Mouse (Mus musculus): ENCODE measurements around the gene Gm49405. TPM values are rescaled to one million over a fixed set of nuclear protein-coding genes. Genes with fewer than 3 reads are reported as not detected.
"Not testable (repeated sequence)": the region's sequence is repeated elsewhere in the genome, so short reads cannot be mapped to it uniquely, and the experiment has no call there.

The Gm49405 gene
- polyA plus RNA-seq, 1 experiment from 2014 or later, result 2.7 TPM

DNA sequence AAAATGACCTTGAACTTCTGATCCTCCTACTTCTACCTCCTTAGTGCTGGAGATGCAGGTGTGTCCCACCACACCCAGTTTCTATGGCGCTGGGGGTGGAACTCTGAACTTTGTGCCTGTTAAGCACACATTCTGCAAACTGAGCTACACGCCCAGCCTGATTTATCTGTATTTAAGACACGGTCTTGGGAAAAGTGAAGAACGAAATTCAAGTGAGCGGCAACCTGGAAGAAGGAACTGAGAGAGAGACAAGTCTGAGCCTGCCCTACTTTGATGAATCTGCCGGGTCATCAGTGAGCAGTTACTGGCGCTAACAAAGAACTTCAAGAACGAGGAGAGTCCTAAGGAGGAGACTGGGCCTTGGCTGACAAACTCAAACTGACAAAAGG, 46.4 kb downstream of the Gm49405 start:
- H3K27ac ChIP-seq (ENCODE audit: low read depth, low read length), result no peak overlapping the region
- H3K9ac ChIP-seq (ENCODE audit: low read depth, low read length), result no peak overlapping the region
- ATAC-seq (ENCODE audit: low FRiP score, low TSS enrichment), result no peak
- no peaks in the 10 kb centered on the region for H3K27me3 ChIP-seq (ENCODE audit: control insufficient read depth, insufficient read depth, low read length)
- no peaks in the 10 kb centered on the region for H3K36me3 ChIP-seq (ENCODE audit: control insufficient read depth, insufficient read depth, low read length)
- no peaks in the 10 kb centered on the region for H3K4me1 ChIP-seq (ENCODE audit: control insufficient read depth, insufficient read depth, low read length)
- no peaks in the 10 kb centered on the region for H3K9me3 ChIP-seq (ENCODE audit: control insufficient read depth, low read length)
- no peak overlapping the region for H3K4me3 ChIP-seq (ENCODE audit: low read length)
- WGBS, result 89% methylated on average over 8 of the region's 8 CpGs
- H3K4me2 ChIP-seq (replicated peaks; ENCODE audit: low read depth, low read length), result no peak overlapping the region

DNA sequence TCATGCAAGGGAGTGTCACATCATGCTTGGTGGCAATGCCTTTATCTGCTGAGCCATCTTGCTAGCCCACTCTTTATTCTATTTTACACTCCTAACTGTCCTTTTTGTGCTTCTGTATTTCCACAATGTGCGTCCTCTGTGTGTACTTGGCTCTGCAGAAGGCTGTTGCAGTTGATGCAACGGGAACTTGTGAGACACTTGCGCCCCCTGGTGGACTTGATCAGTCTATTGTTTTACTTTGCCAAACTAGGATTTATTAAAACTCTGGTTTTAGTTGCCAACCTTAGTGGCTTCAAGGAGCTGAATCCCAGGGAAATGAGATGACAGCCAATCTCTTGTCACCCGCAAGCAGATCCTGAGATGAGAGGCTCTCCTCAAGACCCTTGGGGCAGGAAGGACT, 47.4 kb downstream of the Gm49405 start:
- H3K4me2 ChIP-seq (replicated peaks; ENCODE audit: low read depth, low read length), result no peak overlapping the region
- no peaks in the 10 kb centered on the region for H3K36me3 ChIP-seq (ENCODE audit: control insufficient read depth, insufficient read depth, low read length)
- no peak overlapping the region for H3K9ac ChIP-seq (ENCODE audit: low read depth, low read length)
- WGBS, result 16% methylated on average over 4 of the region's 4 CpGs
- no peaks in the 10 kb centered on the region for H3K27me3 ChIP-seq (ENCODE audit: control insufficient read depth, insufficient read depth, low read length)
- H3K9me3 ChIP-seq (ENCODE audit: control insufficient read depth, low read length), result no peaks in the 10 kb centered on the region
- H3K4me3 ChIP-seq (ENCODE audit: low read length), result no peak overlapping the region
- no peak for ATAC-seq (ENCODE audit: low FRiP score, low TSS enrichment)
- no peaks in the 10 kb centered on the region for H3K4me1 ChIP-seq (ENCODE audit: control insufficient read depth, insufficient read depth, low read length)
- H3K27ac ChIP-seq (ENCODE audit: low read depth, low read length), result no peak overlapping the region

DNA sequence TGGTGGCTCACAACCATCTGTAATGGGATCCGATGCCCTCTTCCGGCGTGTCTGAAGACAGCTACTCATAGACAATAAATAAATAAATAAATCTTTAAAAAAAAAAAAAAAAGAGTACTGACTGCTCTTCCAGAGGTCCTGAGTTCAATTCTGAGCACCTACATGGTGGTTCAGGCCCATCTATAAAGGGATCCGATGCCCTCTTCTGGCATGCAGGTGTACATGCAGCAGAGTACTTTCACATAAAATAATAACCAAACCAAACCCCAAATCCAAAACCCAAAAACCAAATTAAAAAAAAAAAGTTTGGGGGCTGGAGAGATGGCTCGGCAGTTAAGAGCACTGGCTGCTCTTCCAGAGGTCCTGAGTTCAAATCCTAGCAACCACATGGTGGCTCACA, 48.6 kb downstream of the Gm49405 start:
- H3K27ac ChIP-seq (ENCODE audit: low read depth, low read length); ATAC-seq (ENCODE audit: low FRiP score, low TSS enrichment); H3K9me3 ChIP-seq (ENCODE audit: control insufficient read depth, low read length); H3K27me3 ChIP-seq (ENCODE audit: control insufficient read depth, insufficient read depth, low read length); H3K36me3 ChIP-seq (ENCODE audit: control insufficient read depth, insufficient read depth, low read length); H3K4me1 ChIP-seq (ENCODE audit: control insufficient read depth, insufficient read depth, low read length); H3K4me2 ChIP-seq (replicated peaks; ENCODE audit: low read depth, low read length); H3K9ac ChIP-seq (ENCODE audit: low read depth, low read length); H3K4me3 ChIP-seq (ENCODE audit: low read length): not testable (repeated sequence)
- 70% methylated on average over 5 of the region's 5 CpGs for WGBS

GRCm38 (mm10) chr19:4051016-4051415, 50.6 kb downstream of the Gm49405 start:
- no peak overlapping the region for H3K4me3 ChIP-seq (ENCODE audit: low read length)
- H3K27ac ChIP-seq (ENCODE audit: low read depth, low read length), result no peak overlapping the region
- 93% methylated on average over 5 of the region's 5 CpGs for WGBS
- no peak for ATAC-seq (ENCODE audit: low FRiP score, low TSS enrichment)
- no peaks in the 10 kb centered on the region for H3K9me3 ChIP-seq (ENCODE audit: control insufficient read depth, low read length)
- no peaks in the 10 kb centered on the region for H3K36me3 ChIP-seq (ENCODE audit: control insufficient read depth, insufficient read depth, low read length)
- H3K4me2 ChIP-seq (replicated peaks; ENCODE audit: low read depth, low read length), result no peak overlapping the region
- H3K4me1 ChIP-seq (ENCODE audit: control insufficient read depth, insufficient read depth, low read length), result no peaks in the 10 kb centered on the region
- H3K9ac ChIP-seq (ENCODE audit: low read depth, low read length), result no peak overlapping the region
- H3K27me3 ChIP-seq (ENCODE audit: control insufficient read depth, insufficient read depth, low read length), result no peaks in the 10 kb centered on the region

DNA sequence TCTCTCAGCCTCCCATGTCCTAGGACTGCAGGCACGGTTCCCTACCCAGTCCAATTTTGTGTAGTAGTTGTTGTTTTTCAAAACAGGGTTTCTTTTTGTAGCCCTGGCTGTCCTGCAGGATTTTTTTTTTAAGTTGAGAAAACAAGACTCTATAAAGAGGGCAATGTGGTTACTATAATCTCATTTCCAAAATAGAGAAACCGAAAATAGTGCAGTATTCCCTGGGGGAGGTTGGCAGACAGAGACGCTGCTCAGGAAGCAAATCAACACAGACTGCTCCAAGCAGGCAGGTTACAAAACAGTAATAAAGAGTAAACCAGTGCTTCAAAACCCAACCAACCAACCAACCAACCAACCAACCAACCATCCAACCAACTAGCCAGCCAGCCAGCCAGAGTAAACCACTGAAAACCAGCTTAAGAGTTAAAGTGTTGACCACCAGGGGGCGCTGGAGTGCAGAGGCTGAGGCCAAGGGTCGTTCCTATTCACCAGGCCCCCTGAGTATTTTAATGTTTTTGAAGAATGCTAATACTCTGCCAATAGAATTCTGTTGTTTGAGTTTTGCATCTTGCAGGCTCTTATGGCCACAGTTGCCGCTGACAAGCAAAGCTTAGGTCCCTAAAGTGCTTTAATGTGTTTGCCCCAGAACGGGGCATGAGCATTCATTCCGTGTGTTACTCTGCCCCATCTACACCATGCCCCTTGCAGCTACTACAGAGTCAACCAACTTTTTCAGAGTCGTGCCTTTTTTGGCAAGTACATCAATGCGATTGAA, 51.5 kb downstream of the Gm49405 start:
- Histone ChIP-seq H3K27ac (ENCODE audit: low read depth, low read length) (no peak overlapping the region), H3K4me2 (replicated peaks; ENCODE audit: low read depth, low read length) (no peak overlapping the region), H3K36me3 (ENCODE audit: control insufficient read depth, insufficient read depth, low read length) (no peaks in the 10 kb centered on the region), H3K4me3 (ENCODE audit: low read length) (no peak overlapping the region), H3K9me3 (ENCODE audit: control insufficient read depth, low read length) (no peaks in the 10 kb centered on the region), H3K9ac (ENCODE audit: low read depth, low read length) (no peak overlapping the region), H3K27me3 (ENCODE audit: control insufficient read depth, insufficient read depth, low read length) (no peaks in the 10 kb centered on the region), H3K4me1 (ENCODE audit: control insufficient read depth, insufficient read depth, low read length) (no peaks in the 10 kb centered on the region)
- 53% methylated on average over 10 of the region's 10 CpGs for WGBS
- ATAC-seq (ENCODE audit: low FRiP score, low TSS enrichment), result no peak

DNA sequence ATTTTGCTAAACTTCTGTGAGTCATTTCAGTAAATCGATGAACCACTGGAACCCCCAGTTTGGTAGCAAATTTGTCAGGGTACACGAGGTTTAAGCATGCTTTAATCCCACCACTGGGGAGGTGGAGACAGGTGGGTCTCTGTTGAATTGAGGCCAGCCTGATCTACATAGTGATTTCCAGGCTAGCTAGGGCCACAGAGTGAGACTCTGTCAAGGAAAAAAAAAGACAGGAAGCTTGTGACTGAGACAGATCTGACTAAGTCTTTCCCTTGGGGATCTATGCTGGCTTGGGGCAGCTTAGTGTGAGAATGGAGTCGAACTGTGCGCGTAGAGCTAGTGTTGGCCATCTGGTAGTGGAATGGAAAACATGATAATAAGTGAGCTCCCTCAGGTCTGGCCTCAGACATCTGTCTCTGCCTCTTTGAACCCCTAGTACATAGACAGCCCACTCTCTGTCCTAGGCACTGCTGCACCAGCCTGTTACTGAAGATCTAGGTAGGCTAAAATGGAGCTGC, 52.1 kb downstream of the Gm49405 start:
- 79% methylated on average over 5 of the region's 5 CpGs for WGBS
- H3K9ac ChIP-seq (ENCODE audit: low read depth, low read length), result no peak overlapping the region
- H3K36me3 ChIP-seq (ENCODE audit: control insufficient read depth, insufficient read depth, low read length), result no peaks in the 10 kb centered on the region
- no peak for ATAC-seq (ENCODE audit: low FRiP score, low TSS enrichment)
- H3K4me1 ChIP-seq (ENCODE audit: control insufficient read depth, insufficient read depth, low read length), result no peaks in the 10 kb centered on the region
- no peak overlapping the region for H3K4me3 ChIP-seq (ENCODE audit: low read length)
- no peak overlapping the region for H3K27ac ChIP-seq (ENCODE audit: low read depth, low read length)
- no peak overlapping the region for H3K4me2 ChIP-seq (replicated peaks; ENCODE audit: low read depth, low read length)
- no peaks in the 10 kb centered on the region for H3K9me3 ChIP-seq (ENCODE audit: control insufficient read depth, low read length)
- H3K27me3 ChIP-seq (ENCODE audit: control insufficient read depth, insufficient read depth, low read length), result no peaks in the 10 kb centered on the region

GRCm38 (mm10) chr19:4054613-4055012, 54.2 kb downstream of the Gm49405 start:
- H3K9ac ChIP-seq (ENCODE audit: low read depth, low read length), result no peak overlapping the region
- H3K9me3 ChIP-seq (ENCODE audit: control insufficient read depth, low read length), result no peaks in the 10 kb centered on the region
- H3K27me3 ChIP-seq (ENCODE audit: control insufficient read depth, insufficient read depth, low read length), result no peaks in the 10 kb centered on the region
- H3K4me2 ChIP-seq (replicated peaks; ENCODE audit: low read depth, low read length), result no peak overlapping the region
- H3K4me3 ChIP-seq (ENCODE audit: low read length), result no peak overlapping the region
- no peaks in the 10 kb centered on the region for H3K36me3 ChIP-seq (ENCODE audit: control insufficient read depth, insufficient read depth, low read length)
- no peaks in the 10 kb centered on the region for H3K4me1 ChIP-seq (ENCODE audit: control insufficient read depth, insufficient read depth, low read length)
- no peak for ATAC-seq (ENCODE audit: low FRiP score, low TSS enrichment)
- no peak overlapping the region for H3K27ac ChIP-seq (ENCODE audit: low read depth, low read length)
- WGBS, result 90% methylated on average over 5 of the region's 5 CpGs

Other genes with a start within 250 kb of the Gm49405 start
- 20.2 and 41.7 TPM in 2 replicates for gene Kmt5b, start 233.2 kb upstream of the Gm49405 start, polyA plus RNA-seq (2014; fragmentation: Nextera tagmentation; extraction: Ambion mirVana)
- gene Chka, start 148.9 kb upstream of the Gm49405 start, polyA plus RNA-seq (2014; fragmentation: Nextera tagmentation; extraction: Ambion mirVana), result 46.8 and 62.6 TPM in 2 replicates
- gene Tcirg1, start 93.5 kb upstream of the Gm49405 start, polyA plus RNA-seq (2014; fragmentation: Nextera tagmentation; extraction: Ambion mirVana), result 26.2 and 35.0 TPM in 2 replicates
- gene Ndufs8, start 87.9 kb upstream of the Gm49405 start, polyA plus RNA-seq (2014; fragmentation: Nextera tagmentation; extraction: Ambion mirVana), result 397 and 412 TPM in 2 replicates
- 2.8 and 3.0 TPM in 2 replicates for gene Aldh3b1, start 70.8 kb upstream of the Gm49405 start, polyA plus RNA-seq (2014; fragmentation: Nextera tagmentation; extraction: Ambion mirVana)
- gene Unc93b1, start 65.4 kb upstream of the Gm49405 start, polyA plus RNA-seq (2014; fragmentation: Nextera tagmentation; extraction: Ambion mirVana), result 7.0 and 12.4 TPM in 2 replicates
- not detected in 2 replicates for gene Aldh3b3, start 42.0 kb upstream of the Gm49405 start, polyA plus RNA-seq (2014; fragmentation: Nextera tagmentation; extraction: Ambion mirVana)
- 1.3 and 1.6 TPM in 2 replicates for gene Aldh3b2, start 28.3 kb upstream of the Gm49405 start, polyA plus RNA-seq (2014; fragmentation: Nextera tagmentation; extraction: Ambion mirVana)
- 22.4 and 26.3 TPM in 2 replicates for gene Acy3, start 14.1 kb upstream of the Gm49405 start, polyA plus RNA-seq (2014; fragmentation: Nextera tagmentation; extraction: Ambion mirVana)
- 0.74 and 1.1 TPM in 2 replicates for gene Tbx10, start 7.9 kb upstream of the Gm49405 start, polyA plus RNA-seq (2014; fragmentation: Nextera tagmentation; extraction: Ambion mirVana)
- 37.6 and 38.5 TPM in 2 replicates for gene Nudt8, start within 50 bp of the Gm49405 start, polyA plus RNA-seq (2014; fragmentation: Nextera tagmentation; extraction: Ambion mirVana)
- 4.5 and 5.8 TPM in 2 replicates for gene Doc2g, start 2.7 kb downstream of the Gm49405 start, polyA plus RNA-seq (2014; fragmentation: Nextera tagmentation; extraction: Ambion mirVana)
- 214 and 223 TPM in 2 replicates for gene Ndufv1, start 12.2 kb downstream of the Gm49405 start, polyA plus RNA-seq (2014; fragmentation: Nextera tagmentation; extraction: Ambion mirVana)
- 518 and 527 TPM in 2 replicates for gene Gstp1, start 37.4 kb downstream of the Gm49405 start, polyA plus RNA-seq (2014; fragmentation: Nextera tagmentation; extraction: Ambion mirVana)
- gene Gstp2, start 45.4 kb downstream of the Gm49405 start, polyA plus RNA-seq (2014; fragmentation: Nextera tagmentation; extraction: Ambion mirVana), result 1.4 and 5.3 TPM in 2 replicates
- 0.34 TPM in 1 of 2 replicates, not detected in the other for gene Gstp3, start 58.9 kb downstream of the Gm49405 start, polyA plus RNA-seq (2014; fragmentation: Nextera tagmentation; extraction: Ambion mirVana)
- gene Cabp2, start 81.0 kb downstream of the Gm49405 start, polyA plus RNA-seq (2014; fragmentation: Nextera tagmentation; extraction: Ambion mirVana), result not detected in 2 replicates
- gene Cdk2ap2, start 96.6 kb downstream of the Gm49405 start, polyA plus RNA-seq (2014; fragmentation: Nextera tagmentation; extraction: Ambion mirVana), result 116 and 121 TPM in 2 replicates
- 14.0 and 15.8 TPM in 2 replicates for gene Pitpnm1, start 99.4 kb downstream of the Gm49405 start, polyA plus RNA-seq (2014; fragmentation: Nextera tagmentation; extraction: Ambion mirVana)
- gene Aip, start 125.2 kb downstream of the Gm49405 start, polyA plus RNA-seq (2014; fragmentation: Nextera tagmentation; extraction: Ambion mirVana), result 92.0 and 97.5 TPM in 2 replicates
- not detected in 2 replicates for gene Gpr152, start 139.2 kb downstream of the Gm49405 start, polyA plus RNA-seq (2014; fragmentation: Nextera tagmentation; extraction: Ambion mirVana)
- gene Cabp4, start 143.4 kb downstream of the Gm49405 start, polyA plus RNA-seq (2014; fragmentation: Nextera tagmentation; extraction: Ambion mirVana), result 0.06 and 0.09 TPM in 2 replicates
- 132 and 156 TPM in 2 replicates for gene Coro1b, start 148.0 kb downstream of the Gm49405 start, polyA plus RNA-seq (2014; fragmentation: Nextera tagmentation; extraction: Ambion mirVana)
- 0.57 and 0.80 TPM in 2 replicates for gene Ptprcap, start 153.0 kb downstream of the Gm49405 start, polyA plus RNA-seq (2014; fragmentation: Nextera tagmentation; extraction: Ambion mirVana)
- 33.4 and 42.0 TPM in 2 replicates for gene Rps6kb2, start 162.7 kb downstream of the Gm49405 start, polyA plus RNA-seq (2014; fragmentation: Nextera tagmentation; extraction: Ambion mirVana)
- 1.7 and 1.9 TPM in 2 replicates for gene Carns1, start 174.9 kb downstream of the Gm49405 start, polyA plus RNA-seq (2014; fragmentation: Nextera tagmentation; extraction: Ambion mirVana)
- gene Tbc1d10c, start 190.7 kb downstream of the Gm49405 start, polyA plus RNA-seq (2014; fragmentation: Nextera tagmentation; extraction: Ambion mirVana), result 2.7 and 3.2 TPM in 2 replicates
- 987 and 1,041 TPM in 2 replicates for gene Ppp1ca, start 191.4 kb downstream of the Gm49405 start, polyA plus RNA-seq (2014; fragmentation: Nextera tagmentation; extraction: Ambion mirVana)
- 34.7 and 39.5 TPM in 2 replicates for gene Rad9a, start 201.0 kb downstream of the Gm49405 start, polyA plus RNA-seq (2014; fragmentation: Nextera tagmentation; extraction: Ambion mirVana)
- gene Clcf1, start 213.6 kb downstream of the Gm49405 start, polyA plus RNA-seq (2014; fragmentation: Nextera tagmentation; extraction: Ambion mirVana), result 5.7 and 5.9 TPM in 2 replicates
- not detected in 2 replicates for gene AC109138.7, start 213.7 kb downstream of the Gm49405 start, polyA plus RNA-seq (2014; fragmentation: Nextera tagmentation; extraction: Ambion mirVana)
- 26.4 and 28.2 TPM in 2 replicates for gene Pold4, start 231.3 kb downstream of the Gm49405 start, polyA plus RNA-seq (2014; fragmentation: Nextera tagmentation; extraction: Ambion mirVana)